Mouse (Mus musculus): ENCODE measurements around the gene Slc22a3.

The Slc22a3 gene

DNA sequence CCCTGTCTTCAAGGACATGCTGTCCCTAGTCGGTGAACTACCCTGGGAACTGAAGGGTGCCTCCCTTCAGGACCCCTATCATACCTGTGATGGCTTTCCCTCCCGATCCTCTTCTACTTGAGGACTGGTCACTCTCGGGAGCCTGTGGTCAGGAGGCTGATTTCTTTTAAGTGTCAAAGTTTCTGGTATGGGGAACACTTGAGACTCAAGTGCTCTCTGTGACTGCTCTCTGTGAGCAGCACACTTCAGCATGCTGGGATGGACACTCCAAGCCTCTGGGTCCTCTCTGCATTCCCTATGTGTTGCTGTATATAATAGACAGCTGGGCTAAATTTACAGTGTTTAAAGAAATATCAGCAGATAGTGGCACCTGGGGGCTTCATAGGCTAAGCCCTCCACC lies 39.9 kb downstream of the Slc22a3 start:
- DNase-seq (ENCODE audit: low read depth) = no peak

- DNase-seq (ENCODE audit: low read depth) = peak; percentile 23
These were observed 41.0 kb downstream of the Slc22a3 start for GRCm38 (mm10) chr17:12466501-12467000.

DNA sequence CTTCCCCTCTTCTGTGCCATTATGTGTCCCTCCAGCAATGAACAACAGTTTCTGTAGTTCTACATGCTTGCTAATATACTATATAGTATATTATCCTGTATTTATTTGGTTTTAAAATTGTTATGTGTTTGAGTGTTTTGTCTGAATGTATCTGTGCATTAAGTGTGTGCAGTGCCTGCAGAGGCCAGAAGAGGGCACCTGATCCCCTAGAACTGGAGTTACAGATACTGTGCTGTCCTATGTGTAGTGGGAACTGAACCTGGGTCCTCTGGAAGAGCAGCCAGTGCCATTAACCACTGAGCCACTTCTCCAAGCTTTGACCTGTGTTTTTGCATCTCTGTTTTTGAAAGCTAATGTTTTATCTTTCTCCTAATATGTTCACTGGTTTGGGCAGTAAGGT lies 46.3 kb downstream of the Slc22a3 start:
- peak; percentile 33 for DNase-seq (ENCODE audit: low read depth)

- peak; percentile 31 for DNase-seq (ENCODE audit: low read depth)
These were observed 52.2 kb downstream of the Slc22a3 start for GRCm38 (mm10) chr17:12455143-12455790.

GRCm38 (mm10) chr17:12453691-12454090 lies 53.8 kb downstream of the Slc22a3 start:
- DNase-seq (ENCODE audit: low read depth) = no peak

DNA sequence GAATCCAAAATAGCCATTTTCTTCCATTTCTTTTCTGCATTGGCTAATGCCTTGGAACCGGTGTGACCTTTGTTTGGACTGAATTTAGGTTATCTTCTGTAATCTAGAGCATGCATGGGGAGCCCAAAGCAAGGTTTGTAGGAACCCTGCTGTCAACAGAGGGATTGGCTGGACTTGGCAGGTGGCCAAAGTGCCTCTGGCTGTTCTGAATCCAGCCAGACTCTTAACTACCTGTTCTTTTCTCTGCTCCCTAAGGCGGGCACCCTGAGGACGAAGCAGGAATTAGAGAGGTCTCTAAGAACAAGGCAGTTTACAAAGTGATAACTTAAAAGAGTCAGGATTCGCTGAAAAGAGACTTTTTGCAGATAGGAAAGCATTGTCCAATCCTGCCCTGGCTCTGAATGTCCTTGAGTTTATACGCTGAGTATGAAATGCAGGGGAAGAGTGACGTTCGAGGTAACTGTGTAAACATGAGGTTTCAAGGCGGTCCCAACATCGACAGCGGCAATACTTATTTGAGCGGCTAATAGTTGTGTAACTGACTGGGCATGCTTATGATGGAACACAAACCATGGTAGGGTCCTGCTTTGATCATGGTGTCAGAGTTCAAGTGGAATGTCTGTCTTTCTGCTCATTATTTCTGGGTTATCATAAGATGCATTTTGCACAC lies 54.5 kb downstream of the Slc22a3 start:
- DNase-seq (ENCODE audit: low read depth) = peak; percentile 34

- no peak for DNase-seq (ENCODE audit: low read depth)
These were observed 56.3 kb downstream of the Slc22a3 start for GRCm38 (mm10) chr17:12451234-12451633.

GRCm38 (mm10) chr17:12444561-12444960 lies 62.9 kb downstream of the Slc22a3 start:
- DNase-seq (ENCODE audit: low read depth) = no peak

GRCm38 (mm10) chr17:12437771-12438170 lies 69.7 kb downstream of the Slc22a3 start:
- no peak for DNase-seq (ENCODE audit: low read depth)

GRCm38 (mm10) chr17:12431707-12432106 lies 75.8 kb downstream of the Slc22a3 start:
- no peak for DNase-seq (ENCODE audit: low read depth)

DNA sequence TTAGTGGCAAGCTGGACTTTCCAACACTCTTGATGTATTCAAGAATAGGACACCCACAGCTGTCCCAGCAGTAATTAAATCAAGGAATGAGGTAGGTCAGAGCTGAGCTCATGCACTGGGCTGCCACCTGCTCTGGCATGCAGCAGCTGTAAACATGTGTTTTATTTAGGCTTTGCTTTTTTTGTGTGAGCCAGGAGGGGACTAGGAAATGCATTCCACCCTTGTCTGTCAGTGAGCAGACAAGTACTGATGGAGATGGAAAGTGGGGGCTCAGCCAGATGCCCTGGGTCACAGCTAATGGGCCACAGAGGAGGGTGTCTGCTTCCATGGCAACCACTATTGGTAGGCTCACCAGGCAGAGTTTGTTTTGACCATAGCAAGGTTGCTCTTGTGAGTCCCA lies 79.1 kb downstream of the Slc22a3 start:
- no peak for DNase-seq (ENCODE audit: low read depth)

- peak; percentile 90 for DNase-seq (ENCODE audit: low read depth)
These were observed 80.3 kb downstream of the Slc22a3 start for GRCm38 (mm10) chr17:12427156-12427555.

DNA sequence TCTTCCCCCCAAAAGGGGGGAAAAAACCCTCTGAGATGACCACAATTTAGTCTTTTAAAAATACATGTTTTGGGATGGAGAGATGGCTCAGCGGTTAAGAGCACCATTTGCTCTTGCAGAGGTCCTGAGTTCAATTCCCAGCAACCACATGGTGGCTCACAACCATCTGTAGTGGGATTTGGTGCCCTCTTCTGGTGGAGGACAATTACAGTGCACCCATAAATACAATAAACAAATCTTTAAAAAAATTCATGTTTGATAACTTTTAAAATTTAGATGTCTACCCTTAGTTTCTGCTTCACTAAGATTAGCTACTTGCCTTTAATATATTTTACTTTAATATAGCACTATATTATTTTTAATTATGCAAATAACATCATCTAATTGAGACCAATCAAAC lies 85.4 kb downstream of the Slc22a3 start:
- DNase-seq (ENCODE audit: low read depth) = peak; percentile 16

- DNase-seq (ENCODE audit: low read depth) = peak; percentile 24
These were observed 86.5 kb downstream of the Slc22a3 start for GRCm38 (mm10) chr17:12420886-12421574.

- DNase-seq (ENCODE audit: low read depth) = no peak
These were observed 87.9 kb downstream of the Slc22a3 start for GRCm38 (mm10) chr17:12419491-12420079.

GRCm38 (mm10) chr17:12416250-12416895 lies 91.1 kb downstream of the Slc22a3 start:
- peak; percentile 73 for DNase-seq (ENCODE audit: low read depth)

DNA sequence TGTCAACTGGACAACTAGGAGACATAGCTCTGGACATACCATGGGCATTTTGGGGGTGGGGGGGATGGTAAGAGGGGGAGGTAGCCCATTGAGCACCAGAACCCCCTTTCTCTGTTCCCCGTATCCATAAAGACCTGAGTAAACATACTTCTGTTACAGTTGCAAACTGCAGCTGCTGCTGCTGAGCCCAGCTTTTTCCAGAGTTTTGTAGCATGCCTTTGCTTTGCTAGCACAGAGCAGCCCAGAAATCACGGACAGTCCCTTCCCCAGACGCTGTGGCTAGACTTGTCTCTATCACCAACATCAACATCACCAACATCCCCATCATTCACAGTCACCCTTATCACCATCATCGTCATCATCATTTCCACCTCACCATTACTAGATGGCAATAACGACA lies 91.8 kb downstream of the Slc22a3 start:
- no peak for DNase-seq (ENCODE audit: low read depth)

DNA sequence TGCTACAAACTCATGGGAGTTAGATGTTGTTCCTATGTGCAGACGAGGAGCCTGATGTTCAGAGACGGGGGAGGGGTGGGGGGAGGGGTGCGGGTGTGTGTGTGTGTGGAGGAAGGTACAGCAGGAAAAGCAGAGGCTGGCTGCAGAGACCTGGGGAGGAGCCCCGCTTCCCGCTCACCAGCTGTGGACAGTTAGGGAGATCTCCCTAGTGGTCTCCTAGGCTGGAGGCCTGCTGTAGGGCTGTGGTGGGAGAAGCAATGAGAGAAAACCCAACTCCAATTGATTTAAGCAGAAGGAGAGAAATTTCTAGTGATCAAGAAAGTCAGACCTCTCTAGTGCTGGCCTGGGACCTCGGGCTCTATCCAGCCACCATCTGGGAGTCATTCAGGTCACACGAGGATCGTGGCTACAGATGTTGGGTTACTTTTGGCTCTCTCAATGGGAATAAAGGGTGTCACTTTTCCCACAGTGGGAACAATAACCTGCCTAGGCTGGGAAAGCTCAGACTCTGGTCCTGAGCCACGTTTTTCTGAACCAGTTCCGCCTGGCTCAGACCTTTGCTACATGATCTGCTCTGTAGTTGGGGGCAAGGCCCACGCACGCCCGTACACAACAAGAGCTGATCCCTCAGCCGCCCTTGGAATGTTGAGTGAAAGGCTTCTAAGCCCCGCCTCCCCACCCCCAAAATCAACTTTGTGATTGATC lies 92.3 kb downstream of the Slc22a3 start:
- no peak for DNase-seq (ENCODE audit: low read depth)

DNA sequence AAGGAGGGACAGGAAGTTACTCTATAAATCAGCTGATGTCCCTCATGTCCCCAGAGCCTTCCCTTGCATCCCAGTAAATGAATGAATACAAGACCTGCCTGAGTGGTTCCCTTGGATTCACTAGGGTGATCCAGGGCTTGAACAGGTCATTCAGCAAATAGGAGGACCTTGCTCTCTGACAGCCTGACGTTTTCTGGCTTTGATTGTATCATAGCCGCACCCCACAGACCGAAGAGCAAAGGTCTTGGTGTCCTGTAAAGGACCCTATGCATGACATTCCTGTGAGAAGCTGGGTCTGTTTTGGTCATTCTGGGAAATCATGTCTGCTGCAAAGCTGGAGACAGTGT lies 94.6 kb downstream of the Slc22a3 start:
- DNase-seq (ENCODE audit: low read depth) = no peak

- DNase-seq (ENCODE audit: low read depth) = no peak
These were observed 95.2 kb downstream of the Slc22a3 start for GRCm38 (mm10) chr17:12412181-12412890.

- DNase-seq (ENCODE audit: low read depth) = no peak
These were observed 98.1 kb downstream of the Slc22a3 start for GRCm38 (mm10) chr17:12409346-12409944.

Measured in 416B (cell line).